Mouse (Mus musculus): Measurements from ENCODE around the gene AI597479.

DNA sequence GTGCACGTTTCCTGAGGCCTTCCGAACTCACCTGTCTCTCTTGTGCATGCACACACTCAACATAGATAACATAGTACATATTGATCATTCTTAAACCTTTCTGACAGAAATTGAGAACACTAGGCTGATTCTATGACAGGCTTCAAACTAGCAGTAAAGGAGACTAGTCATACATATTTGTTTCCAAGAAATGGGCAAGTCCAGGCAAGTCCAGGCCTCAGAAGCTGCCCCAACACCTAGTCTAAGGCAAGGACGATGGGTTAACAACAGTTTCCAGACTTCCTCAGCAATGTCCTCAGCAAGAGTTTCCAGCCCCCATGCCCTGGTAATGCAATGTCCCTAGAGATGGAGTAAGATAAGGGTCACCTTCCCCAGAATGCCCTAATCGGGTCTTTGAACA is 45.3 kb downstream of the AI597479 start:
- TF ChIP-seq CTCF (IDR thresholded peaks at IDR 0.05; ENCODE audit: borderline replicate concordance, extremely low read depth, insufficient read depth, insufficient read length), result no peak
- no peak for TF ChIP-seq POLR2A (IDR thresholded peaks at IDR 0.05; ENCODE audit: borderline replicate concordance, extremely low read depth, insufficient read depth, insufficient read length, poor library complexity, severe bottlenecking)

Measured in brain, embryonic 14.5 days (tissue).